Mouse (Mus musculus) inflammation-experienced regulatory T-cells, adult 6 months (primary cell): ENCODE results near the gene Upk2. TPM values are rescaled to one million over a fixed set of nuclear protein-coding genes. Genes with fewer than 3 reads are reported as not detected.
A peak's percentile ranks its signal among the peaks of the same experiment; 100 is the strongest.

Experiments
- ATAC-seq: one replicate; pipeline ENCODE4 v1.8.0; 2017
- polyA plus RNA-seq, 3 experiments: library from polyadenylated mRNA; unstranded; fragments of 100-300 nt; shearing (Covaris generic); gene quantifications; one replicate each; pipeline ENCODE4 v1.2.1; 2017

The Upk2 gene
- polyA plus RNA-seq, 3 experiments from 2014 or later: not detected

DNA sequence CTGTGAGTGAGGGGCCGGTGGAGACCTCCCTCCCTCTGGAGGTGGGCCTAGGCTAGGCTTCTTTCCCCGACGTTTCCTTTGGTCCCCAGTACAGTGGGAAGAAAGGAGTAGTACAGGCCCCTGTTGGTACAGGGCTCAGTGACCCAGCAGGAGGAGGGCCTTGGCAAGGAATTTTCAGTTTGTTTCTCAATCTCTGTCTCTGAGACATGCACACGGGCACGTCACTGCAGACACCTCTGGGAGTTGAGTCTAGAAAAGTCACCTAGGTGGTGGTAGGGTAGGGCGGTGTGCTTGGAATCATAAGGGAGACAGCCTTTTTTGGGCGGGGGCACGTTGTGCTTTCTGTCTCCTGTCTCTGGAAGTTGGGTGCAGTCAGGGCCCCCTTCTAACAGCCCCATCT is 33.6 kb upstream of the Upk2 start:
- ATAC-seq: no peak

- no peak for ATAC-seq
Measured at GRCm38 (mm10) chr9:44487441-44487840, 32.7 kb upstream of the Upk2 start.

DNA sequence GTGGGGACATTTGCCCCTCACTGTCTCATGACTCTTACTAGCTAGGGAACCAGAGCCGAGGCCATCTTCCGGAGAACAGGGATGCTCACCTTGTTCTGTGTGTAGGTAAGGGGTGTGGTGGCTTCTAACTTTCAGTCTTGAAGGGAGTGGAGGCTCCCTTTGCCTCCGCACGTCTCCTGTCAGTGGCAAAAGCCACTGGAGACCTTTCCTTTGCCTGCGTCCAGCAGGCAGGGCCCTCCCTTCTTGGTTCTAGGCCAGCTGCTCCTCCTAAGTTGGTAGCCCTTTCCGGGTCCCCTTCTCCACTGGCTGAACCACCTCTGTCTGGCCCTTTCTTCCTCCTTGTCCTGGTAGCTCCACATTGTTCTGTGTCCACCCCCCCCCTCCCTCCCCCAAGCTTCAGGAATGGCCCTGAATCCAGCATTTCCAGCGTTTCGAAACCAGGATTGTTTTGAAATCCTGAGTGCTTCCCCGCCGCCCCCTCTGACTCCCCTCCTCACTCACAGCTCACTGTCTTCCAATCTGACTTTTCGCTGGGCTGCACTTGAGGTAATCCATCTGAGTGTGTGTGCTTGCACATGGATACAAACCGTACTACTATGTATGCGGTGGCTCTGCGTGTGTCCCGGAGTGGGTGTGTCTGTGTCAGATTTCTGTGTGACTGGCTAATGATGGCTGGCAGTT is 32.1 kb upstream of the Upk2 start:
- ATAC-seq: no peak

- no peak for ATAC-seq
Measured at GRCm38 (mm10) chr9:44486335-44486734, 31.6 kb upstream of the Upk2 start.

GRCm38 (mm10) chr9:44485516-44486161 is 30.9 kb upstream of the Upk2 start:
- ATAC-seq: no peak

- no peak for ATAC-seq
Measured at GRCm38 (mm10) chr9:44485105-44485515, 30.3 kb upstream of the Upk2 start.

DNA sequence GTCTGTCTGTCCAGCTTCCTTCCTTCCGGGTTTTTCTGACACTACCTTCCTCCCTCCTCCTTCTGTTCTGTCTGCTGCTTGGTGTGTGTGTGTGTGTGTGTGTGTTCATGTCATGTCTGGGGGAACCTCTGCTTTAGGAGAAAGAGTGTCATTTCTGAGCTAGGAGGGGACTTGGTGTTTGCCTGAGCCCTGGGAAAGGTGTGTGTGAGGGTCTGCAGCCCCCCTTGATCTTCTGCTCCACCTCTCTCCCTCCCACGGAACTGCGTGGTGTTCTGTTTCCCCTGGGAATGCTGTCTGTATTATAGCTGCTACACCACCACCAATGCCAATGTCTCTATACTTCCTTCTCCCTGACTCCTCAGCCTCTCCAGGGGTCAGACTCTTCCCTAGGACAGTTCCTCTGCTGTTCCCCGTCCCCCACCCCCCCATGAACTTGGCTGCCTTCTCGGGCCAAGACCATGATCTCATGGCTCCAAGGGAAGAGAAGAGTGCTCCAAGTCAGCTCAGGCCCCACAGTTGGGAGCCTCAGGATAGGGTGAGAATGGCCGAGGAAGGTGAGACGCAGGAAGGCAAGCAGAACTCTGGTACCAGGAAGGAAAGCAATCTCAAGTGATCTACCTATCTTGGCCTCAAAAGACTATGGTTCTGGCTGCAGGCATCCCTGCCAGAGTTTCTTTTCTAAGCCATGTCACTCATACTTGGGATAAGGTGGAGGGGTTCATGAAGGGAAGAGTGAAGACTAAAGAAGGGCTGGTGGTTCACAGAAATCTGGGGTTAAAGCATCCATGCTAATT is 29.7 kb upstream of the Upk2 start:
- no peak for ATAC-seq

- no peak for ATAC-seq
Measured at GRCm38 (mm10) chr9:44483510-44484044, 28.8 kb upstream of the Upk2 start.

- ATAC-seq: no peak
Measured at GRCm38 (mm10) chr9:44483041-44483509, 28.3 kb upstream of the Upk2 start.

- ATAC-seq: peak; percentile 73
Measured at GRCm38 (mm10) chr9:44482552-44482951, 27.8 kb upstream of the Upk2 start, which contains the start of gene Bcl9l. Gene Bcl9l, plus strand, starts transcription at chr9:44482825.

DNA sequence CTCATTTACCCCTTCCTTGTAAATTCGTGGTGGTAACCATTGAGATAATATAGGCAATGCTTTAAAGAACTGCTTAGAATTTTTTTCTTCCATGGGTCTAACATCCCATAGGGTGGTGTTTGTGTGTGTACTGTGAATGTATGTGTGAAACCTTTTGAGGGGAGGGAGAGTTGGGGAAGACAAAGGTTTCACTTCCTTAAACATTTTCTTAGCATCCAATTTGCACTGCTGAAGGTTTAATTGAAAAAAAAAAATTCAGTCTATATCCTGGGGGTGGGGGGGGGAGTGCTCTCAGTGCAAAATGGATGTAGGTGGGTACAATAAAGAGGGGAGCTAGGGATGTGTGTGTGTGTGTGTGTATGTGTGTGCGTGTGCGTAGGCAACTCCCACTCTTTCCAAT is 27.3 kb upstream of the Upk2 start:
- no peak for ATAC-seq

- ATAC-seq: peak; percentile 53
Measured at GRCm38 (mm10) chr9:44479628-44480428, 25.1 kb upstream of the Upk2 start.

DNA sequence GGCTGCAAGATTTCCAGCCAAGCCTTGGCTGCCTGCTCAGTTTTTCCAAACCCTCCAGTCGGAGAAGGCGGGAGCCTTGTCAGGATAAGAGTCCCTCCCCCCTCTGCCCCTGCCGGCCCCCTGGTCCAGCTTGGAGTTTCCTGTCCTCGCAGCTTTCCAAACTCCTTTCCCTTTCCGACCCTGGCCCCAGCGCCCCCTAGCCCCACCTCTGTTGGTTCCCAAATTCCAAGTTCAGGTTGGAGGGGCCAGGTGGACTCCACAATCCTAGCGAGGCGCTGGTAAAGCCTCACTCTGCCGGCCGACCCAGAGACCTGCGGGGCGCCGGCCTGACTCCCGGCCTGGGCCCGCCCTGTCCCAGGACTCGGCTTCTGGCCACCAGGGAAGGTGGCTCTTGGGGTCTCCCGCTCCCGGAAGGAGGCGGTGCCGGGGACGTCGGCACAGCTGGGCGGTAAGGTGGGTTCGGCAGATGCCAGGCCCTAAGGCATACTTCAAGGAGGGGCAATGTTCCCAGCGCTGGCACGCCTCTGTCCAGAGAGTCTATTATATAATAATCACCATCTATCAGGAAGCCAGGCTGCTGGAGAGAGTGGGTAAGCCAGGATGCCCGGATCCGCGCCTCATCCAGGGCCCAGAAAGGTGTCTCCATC is 24.3 kb upstream of the Upk2 start:
- ATAC-seq: no peak

DNA sequence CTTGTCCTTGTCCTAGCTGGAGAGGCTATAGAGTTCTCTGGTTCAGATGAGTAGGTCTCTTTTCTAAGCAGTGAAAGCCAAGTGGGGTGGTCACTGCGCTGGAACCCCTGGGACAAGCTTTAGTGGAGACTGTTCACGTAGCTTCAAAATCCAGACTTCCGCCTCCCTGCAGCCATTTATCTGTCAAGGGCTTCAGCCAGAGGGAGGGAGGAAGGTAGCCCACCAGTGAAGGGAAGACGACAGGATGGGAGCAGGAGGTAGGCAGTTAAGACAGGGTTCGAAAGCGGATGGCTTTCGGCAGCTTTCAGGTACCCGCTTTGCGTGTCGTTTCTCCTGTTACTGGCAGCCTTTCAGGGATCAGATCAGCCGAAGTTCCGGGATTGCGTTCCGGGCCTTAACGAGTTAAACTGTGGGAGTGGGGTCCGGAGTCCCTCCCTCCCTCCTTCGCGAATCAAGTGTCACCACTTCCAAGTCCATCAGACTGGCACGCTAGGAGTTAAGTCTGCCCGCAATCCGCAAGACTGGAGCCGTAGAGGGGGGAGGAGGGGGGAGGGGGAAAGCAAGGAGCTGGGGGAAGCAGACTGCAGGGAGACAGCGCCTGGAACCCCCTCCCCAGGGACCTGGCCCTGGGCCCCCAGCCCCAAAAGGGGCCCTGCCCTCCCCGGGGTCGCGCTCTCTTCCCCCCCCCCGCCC is 23.6 kb upstream of the Upk2 start:
- ATAC-seq: no peak

GRCm38 (mm10) chr9:44477339-44478228 is 22.8 kb upstream of the Upk2 start:
- peak; percentile 18 for ATAC-seq

DNA sequence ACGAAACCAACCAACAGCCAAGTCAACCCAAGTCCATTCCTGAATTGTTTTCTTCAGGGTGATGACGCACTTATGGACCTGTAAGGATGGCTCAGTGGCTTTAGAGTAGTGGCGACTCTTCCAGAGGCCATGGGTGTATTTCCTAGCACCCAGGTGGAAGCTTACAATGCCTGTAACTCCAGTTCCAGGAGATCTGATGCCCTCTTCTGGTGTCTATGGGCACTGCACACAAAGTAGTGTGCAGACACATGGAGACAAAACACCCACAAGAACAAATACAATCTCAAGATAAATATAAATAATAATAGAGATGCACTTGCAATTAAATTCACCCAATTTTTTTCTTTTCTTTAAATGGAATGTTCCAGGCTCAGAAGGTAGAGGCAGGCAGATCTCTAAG is 21.2 kb upstream of the Upk2 start:
- ATAC-seq: no peak

GRCm38 (mm10) chr9:44474327-44474726 is 19.6 kb upstream of the Upk2 start:
- ATAC-seq: no peak

- ATAC-seq: no peak
Measured at GRCm38 (mm10) chr9:44473184-44473583, 18.4 kb upstream of the Upk2 start.

GRCm38 (mm10) chr9:44468800-44469199 is 14.0 kb upstream of the Upk2 start:
- no peak for ATAC-seq

GRCm38 (mm10) chr9:44468224-44468623 is 13.4 kb upstream of the Upk2 start:
- ATAC-seq: no peak
